Mouse (Mus musculus) cerebellum, postnatal 14 days (tissue): ENCODE results near the gene Ctnnd2.

Experiments used
- DNase-seq, 2 experiments: peaks; one replicate each; pipeline ENCODE4 v3.0.0; 2021; ENCODE audit warnings: mixed read lengths in 2 of 2

Gene Ctnnd2

GRCm38 (mm10) chr15:30548263-30548662, 375.9 kb downstream of the Ctnnd2 start:
- DNase-seq = no peak

- no peak for DNase-seq
These were observed 378.6 kb downstream of the Ctnnd2 start for GRCm38 (mm10) chr15:30550956-30551355.

- DNase-seq = no peak
These were observed 381.6 kb downstream of the Ctnnd2 start for GRCm38 (mm10) chr15:30553910-30554406.

- DNase-seq = no peak
These were observed 383.4 kb downstream of the Ctnnd2 start for GRCm38 (mm10) chr15:30555787-30556186.

- DNase-seq = no peak
These were observed 390.0 kb downstream of the Ctnnd2 start for GRCm38 (mm10) chr15:30562375-30562774.

GRCm38 (mm10) chr15:30564594-30564993, 392.2 kb downstream of the Ctnnd2 start:
- no peak for DNase-seq

GRCm38 (mm10) chr15:30570254-30570800, 397.9 kb downstream of the Ctnnd2 start:
- peak in 1 of 2 experiments; percentile 28 for DNase-seq

GRCm38 (mm10) chr15:30587446-30587845, 415.1 kb downstream of the Ctnnd2 start:
- DNase-seq = peak in 1 of 2 experiments; percentile 17

GRCm38 (mm10) chr15:30590865-30591264, 418.5 kb downstream of the Ctnnd2 start:
- DNase-seq = no peak

GRCm38 (mm10) chr15:30595507-30595906, 423.1 kb downstream of the Ctnnd2 start:
- DNase-seq = no peak

GRCm38 (mm10) chr15:30610613-30611012, 438.2 kb downstream of the Ctnnd2 start:
- no peak for DNase-seq

GRCm38 (mm10) chr15:30615451-30615850, 443.1 kb downstream of the Ctnnd2 start:
- DNase-seq = no peak

GRCm38 (mm10) chr15:30616861-30617260, 444.5 kb downstream of the Ctnnd2 start:
- no peak for DNase-seq

GRCm38 (mm10) chr15:30617932-30618331, 445.5 kb downstream of the Ctnnd2 start:
- DNase-seq = no peak

- DNase-seq = no peak
These were observed 456.1 kb downstream of the Ctnnd2 start for GRCm38 (mm10) chr15:30628524-30628923.

GRCm38 (mm10) chr15:30632113-30632735, 459.8 kb downstream of the Ctnnd2 start:
- no peak for DNase-seq

GRCm38 (mm10) chr15:30633917-30634316, 461.5 kb downstream of the Ctnnd2 start:
- DNase-seq = no peak

GRCm38 (mm10) chr15:30634522-30634921, 462.1 kb downstream of the Ctnnd2 start:
- DNase-seq = no peak

GRCm38 (mm10) chr15:30640651-30641050, 468.3 kb downstream of the Ctnnd2 start:
- DNase-seq = peak; percentile 28 to 33

- DNase-seq = no peak
These were observed 473.3 kb downstream of the Ctnnd2 start for GRCm38 (mm10) chr15:30645688-30646087.

- DNase-seq = peak; percentile 64 to 65
These were observed 474.4 kb downstream of the Ctnnd2 start for GRCm38 (mm10) chr15:30646501-30647431.

GRCm38 (mm10) chr15:30647679-30648311, 475.4 kb downstream of the Ctnnd2 start:
- peak; percentile 59 to 73 for DNase-seq

GRCm38 (mm10) chr15:30649964-30650363, 477.6 kb downstream of the Ctnnd2 start:
- no peak for DNase-seq
